Mouse (Mus musculus) megakaryocyte, embryonic 14.5 days (primary cell): ENCODE results near the gene Trim11. TPM values are rescaled to one million over a fixed set of nuclear protein-coding genes. Genes with fewer than 3 reads are reported as not detected.

Experiments used
- H3K27me3 ChIP-seq: replicated peaks from 2 replicates; pipeline ENCODE3; 2012; ENCODE audit warnings: inconsistent platforms
- H3K36me3 ChIP-seq: replicated peaks from 2 replicates; pipeline ENCODE3; 2012; ENCODE audit warnings: low read length, inconsistent platforms, mixed read lengths
- H3K4me1 ChIP-seq: 2 replicates; pipeline ENCODE4 v1.6.1; 2012; ENCODE audit warnings: inconsistent platforms
- H3K4me3 ChIP-seq: replicated peaks from 2 replicates; pipeline ENCODE3; 2012; ENCODE audit warnings: moderate library complexity, mild to moderate bottlenecking, inconsistent platforms
- H3K9me3 ChIP-seq: 2 replicates; pipeline ENCODE4 v1.6.1; 2012; ENCODE audit warnings: inconsistent platforms
- FLI1 ChIP-seq: IDR thresholded peaks from 2 replicates; pipeline ENCODE4 v1.6.1; 2012; ENCODE audit warnings: low read length, inconsistent platforms, mixed read lengths
- GATA1 ChIP-seq: IDR thresholded peaks from 3 replicates; pipeline ENCODE4 v1.6.1; 2012; ENCODE audit warnings: mixed read lengths, low read length, inconsistent platforms, borderline replicate concordance
- polyA plus RNA-seq: library from polyadenylated mRNA; stranded (reverse); fragments of >175 nt; gene quantifications from 2 replicates; pipeline ENCODE4 v1.2.3, GENCODE M21; 2012; ENCODE audit warnings: low replicate concordance; ENCODE audit not compliant: insufficient read depth

The Trim11 gene
- 12.8 and 20.1 TPM in 2 replicates for polyA plus RNA-seq

- TF ChIP-seq FLI1, result no peak
- TF ChIP-seq GATA1, result no peak
- Histone ChIP-seq H3K27me3 (no peaks in the 10 kb centered on the region), H3K4me1 (peaks cover 64% of the 10 kb centered on the region), H3K9me3 (no peaks in the 10 kb centered on the region), H3K36me3 (peaks cover 36% of the 10 kb centered on the region), H3K4me3 (peak within 1 kb of the TSS; percentile 98)
These were observed at the start of gene Trim11 for GRCm38 (mm10) chr11:58978027-58978705. TSS of gene Trim11 (plus strand) at chr11:58978093.

GRCm38 (mm10) chr11:58929055-58929454, 48.8 kb upstream of the Trim11 start:
- Histone ChIP-seq H3K9me3 (no peaks in the 10 kb centered on the region), H3K4me1 (peaks cover 53% of the 10 kb centered on the region), H3K4me3 (no peak overlapping the region), H3K27me3 (peaks cover 9% of the 10 kb centered on the region), H3K36me3 (peaks cover 34% of the 10 kb centered on the region)
- TF ChIP-seq GATA1 (no peak), FLI1 (no peak)

- Histone ChIP-seq H3K9me3 (no peaks in the 10 kb centered on the region), H3K4me3 (no peak overlapping the region), H3K27me3 (peaks cover 8% of the 10 kb centered on the region), H3K4me1 (peaks cover 53% of the 10 kb centered on the region), H3K36me3 (peaks cover 40% of the 10 kb centered on the region)
- TF ChIP-seq GATA1, result no peak
- no peak for TF ChIP-seq FLI1
These were observed 48.3 kb upstream of the Trim11 start for GRCm38 (mm10) chr11:58929641-58930040.

GRCm38 (mm10) chr11:58930254-58930653, 47.6 kb upstream of the Trim11 start:
- H3K9me3 ChIP-seq, result no peaks in the 10 kb centered on the region
- H3K36me3 ChIP-seq, result peaks cover 44% of the 10 kb centered on the region
- peaks cover 53% of the 10 kb centered on the region for H3K4me1 ChIP-seq
- TF ChIP-seq FLI1 (no peak), GATA1 (no peak)
- no peak overlapping the region for H3K4me3 ChIP-seq
- H3K27me3 ChIP-seq, result peaks cover 5% of the 10 kb centered on the region

GRCm38 (mm10) chr11:58931576-58931975, 46.3 kb upstream of the Trim11 start:
- peaks cover 55% of the 10 kb centered on the region for H3K36me3 ChIP-seq

GRCm38 (mm10) chr11:58937909-58938308, 40.0 kb upstream of the Trim11 start:
- Histone ChIP-seq H3K9me3 (peaks cover 4% of the 10 kb centered on the region; the same call in 1 of the 2 replicates), H3K4me3 (peak overlapping the region; percentile 99), H3K36me3 (peaks cover 40% of the 10 kb centered on the region), H3K4me1 (peaks cover 39% of the 10 kb centered on the region), H3K27me3 (peaks cover 6% of the 10 kb centered on the region)
- TF ChIP-seq FLI1, result no peak
- TF ChIP-seq GATA1, result no peak

More at GRCm38 (mm10) chr11:58931576-58931975, 46.3 kb upstream of the Trim11 start:
- Histone ChIP-seq H3K4me3 (no peak overlapping the region), H3K27me3 (no peaks in the 10 kb centered on the region), H3K4me1 (peaks cover 61% of the 10 kb centered on the region), H3K9me3 (no peaks in the 10 kb centered on the region)
- TF ChIP-seq FLI1 (no peak), GATA1 (no peak)

GRCm38 (mm10) chr11:58938322-58939087, 39.4 kb upstream of the Trim11 start, which contains the start of gene Rnf187:
TSS of gene Rnf187 (minus strand) at chr11:58938916.
- Histone ChIP-seq H3K4me1 (peaks cover 39% of the 10 kb centered on the region), H3K9me3 (peaks cover 4% of the 10 kb centered on the region; the same call in 1 of the 2 replicates), H3K4me3 (peak within 1 kb of the TSS; percentile 99), H3K36me3 (peaks cover 34% of the 10 kb centered on the region), H3K27me3 (peaks cover 9% of the 10 kb centered on the region)
- TF ChIP-seq GATA1 (no peak), FLI1 (no peak)

GRCm38 (mm10) chr11:58939088-58939439, 38.8 kb upstream of the Trim11 start:
- H3K4me3 ChIP-seq, result peak overlapping the region; percentile 99
- peaks cover 42% of the 10 kb centered on the region for H3K4me1 ChIP-seq
- no peak for TF ChIP-seq FLI1
- no peak for TF ChIP-seq GATA1
- peaks cover 13% of the 10 kb centered on the region for H3K27me3 ChIP-seq
- peaks cover 29% of the 10 kb centered on the region for H3K36me3 ChIP-seq
- peaks cover 4% of the 10 kb centered on the region; the same call in 1 of the 2 replicates for H3K9me3 ChIP-seq

GRCm38 (mm10) chr11:58944136-58944535, 33.8 kb upstream of the Trim11 start:
- peaks cover 29% of the 10 kb centered on the region for H3K4me1 ChIP-seq
- no peak overlapping the region for H3K4me3 ChIP-seq
- H3K36me3 ChIP-seq, result no peaks in the 10 kb centered on the region
- H3K9me3 ChIP-seq, result peaks cover 4% of the 10 kb centered on the region; the same call in 1 of the 2 replicates
- H3K27me3 ChIP-seq, result peaks cover 52% of the 10 kb centered on the region
- TF ChIP-seq FLI1, result no peak
- no peak for TF ChIP-seq GATA1

- TF ChIP-seq GATA1 (no peak), FLI1 (no peak)
- peaks cover 76% of the 10 kb centered on the region for H3K27me3 ChIP-seq
These were observed 30.6 kb upstream of the Trim11 start for GRCm38 (mm10) chr11:58947306-58947705.

More at GRCm38 (mm10) chr11:58947306-58947705, 30.6 kb upstream of the Trim11 start:
- Histone ChIP-seq H3K4me3 (no peak overlapping the region), H3K4me1 (peaks cover 26% of the 10 kb centered on the region), H3K36me3 (no peaks in the 10 kb centered on the region), H3K9me3 (no peaks in the 10 kb centered on the region)
